Mouse (Mus musculus) G1E (cell line): ENCODE results near the gene Mad1l1.

ENCODE experiments used
- CTCF ChIP-seq: IDR thresholded peaks from 2 replicates; pipeline ENCODE4 v1.5.1; 2012; ENCODE audit warnings: low read depth, low read length, inconsistent platforms, mixed read lengths
- GATA1 ChIP-seq: IDR thresholded peaks from 2 replicates; pipeline ENCODE4 v1.6.1; 2012; ENCODE audit warnings: borderline replicate concordance, low read length, inconsistent platforms, mixed read lengths
- GATA2 ChIP-seq: IDR thresholded peaks from 2 replicates; pipeline ENCODE4 v1.6.1; 2012; ENCODE audit warnings: low read depth, low read length, inconsistent platforms, borderline replicate concordance
- POLR2AphosphoS5 ChIP-seq: IDR thresholded peaks from 2 replicates; pipeline ENCODE4 v1.6.1; 2012; ENCODE audit warnings: low read depth, low read length, inconsistent platforms; ENCODE audit not compliant: insufficient replicate concordance
- TAL1 ChIP-seq: conservative IDR thresholded peaks from 2 replicates; pipeline ENCODE4 v1.6.1; 2012; ENCODE audit warnings: low read depth, low read length, inconsistent platforms, mixed read lengths

DNA sequence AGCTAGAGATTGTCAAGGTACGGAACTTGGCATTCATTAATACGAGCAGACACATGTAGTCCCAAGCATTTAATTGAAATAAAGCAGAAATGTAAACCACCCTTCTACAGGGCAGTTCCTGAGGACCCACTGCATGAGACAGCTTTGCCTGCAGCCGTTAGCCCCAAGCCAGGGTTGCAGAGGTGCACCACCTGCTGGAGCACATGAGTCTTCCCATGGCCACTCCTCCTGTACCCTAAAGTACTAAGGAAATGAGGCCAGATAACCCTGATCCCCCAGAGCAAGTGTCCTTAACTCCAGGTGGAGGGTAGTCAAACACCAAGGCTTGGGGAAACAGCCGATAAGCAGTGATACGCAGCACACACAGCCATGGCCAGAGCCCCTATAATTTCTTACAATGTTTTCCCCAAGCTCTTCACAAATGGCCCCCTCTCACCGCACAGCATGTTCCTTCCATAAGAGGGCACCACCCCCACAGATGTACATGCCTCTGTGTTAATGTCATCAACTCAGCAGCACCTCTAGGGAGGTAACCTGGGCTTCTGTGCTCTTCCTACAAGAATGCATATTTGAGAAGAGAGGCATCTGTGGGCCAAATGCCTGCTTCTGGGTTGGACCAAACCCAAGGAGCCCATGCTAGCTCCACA, 283.6 kb downstream of the Mad1l1 start:
- no peak for TF ChIP-seq GATA1
- no peak for TF ChIP-seq CTCF
- TF ChIP-seq TAL1: no peak
- TF ChIP-seq POLR2AphosphoS5: no peak
- TF ChIP-seq GATA2: no peak
